Mouse (Mus musculus) heart, embryonic 16.5 days (tissue): Measurements from ENCODE around the gene Bcl10. TPM values are rescaled to one million over a fixed set of nuclear protein-coding genes. Genes with fewer than 3 reads are reported as not detected.

Experiments used
- ATAC-seq: fragments of 200-750 bp; cut with Nextera tagmentation; replicated peaks from 2 replicates; pipeline ENCODE4 v1.8.0; 2017; ENCODE audit warnings: moderate number of reproducible peaks; ENCODE audit not compliant: insufficient read depth, low FRiP score; ENCODE audit errors: extremely low read depth
- H3K27ac ChIP-seq: fragments of 300-500 bp; sonication (generic); 2 replicates; pipeline ENCODE4 v1.5.1; 2014; ENCODE audit warnings: mild to moderate bottlenecking, low read length, control low read depth, moderate library complexity
- H3K27me3 ChIP-seq: fragments of 300-500 bp; sonication (generic); 2 replicates; pipeline ENCODE4 v1.6.1; 2014; ENCODE audit warnings: low read length, mixed read lengths; ENCODE audit not compliant: control insufficient read depth, insufficient read depth
- H3K36me3 ChIP-seq: fragments of 300-500 bp; sonication (generic); 2 replicates; pipeline ENCODE4 v1.6.1; 2014; ENCODE audit not compliant: control insufficient read depth, insufficient read depth
- H3K4me1 ChIP-seq: fragments of 300-500 bp; sonication (generic); 2 replicates; pipeline ENCODE4 v1.6.1; 2014; ENCODE audit warnings: low read length, mixed read lengths; ENCODE audit not compliant: control insufficient read depth, insufficient read depth
- H3K4me2 ChIP-seq: fragments of 300-500 bp; sonication (generic); 2 replicates; pipeline ENCODE4 v1.6.1; 2014; ENCODE audit warnings: low read depth, mild to moderate bottlenecking, control low read depth, low read length
- H3K4me3 ChIP-seq: fragments of 300-500 bp; sonication (generic); 2 replicates; pipeline ENCODE4 v1.5.1; 2014; ENCODE audit warnings: mild to moderate bottlenecking, control low read depth, low read length
- H3K9ac ChIP-seq: fragments of 300-500 bp; sonication (generic); 2 replicates; pipeline ENCODE4 v1.6.1; 2014; ENCODE audit warnings: low read length, control low read depth
- H3K9me3 ChIP-seq: fragments of 300-500 bp; sonication (generic); replicated peaks from 2 replicates; pipeline ENCODE4 v1.6.1; 2016; ENCODE audit warnings: low read length; ENCODE audit not compliant: control insufficient read depth
- WGBS: fragments of 180-500 bp; shearing (Covaris S2); extraction: QIAGEN DNeasy Blood & Tissue Kit; methylation state at CpG from one replicate; pipeline ENCODE4 v1.1.7; 2014; 5-methylcytosine and 5-hydroxymethylcytosine counted together
- polyA plus RNA-seq: library from polyadenylated mRNA; unstranded; fragments of >200 nt; fragmentation: Nextera tagmentation; extraction: Ambion mirVana; gene quantifications from 2 replicates; pipeline ENCODE4 v1.2.1, GENCODE M21; 2015

The Bcl10 gene
- polyA plus RNA-seq, 1 experiment from 2014 or later: 49.1 TPM

DNA sequence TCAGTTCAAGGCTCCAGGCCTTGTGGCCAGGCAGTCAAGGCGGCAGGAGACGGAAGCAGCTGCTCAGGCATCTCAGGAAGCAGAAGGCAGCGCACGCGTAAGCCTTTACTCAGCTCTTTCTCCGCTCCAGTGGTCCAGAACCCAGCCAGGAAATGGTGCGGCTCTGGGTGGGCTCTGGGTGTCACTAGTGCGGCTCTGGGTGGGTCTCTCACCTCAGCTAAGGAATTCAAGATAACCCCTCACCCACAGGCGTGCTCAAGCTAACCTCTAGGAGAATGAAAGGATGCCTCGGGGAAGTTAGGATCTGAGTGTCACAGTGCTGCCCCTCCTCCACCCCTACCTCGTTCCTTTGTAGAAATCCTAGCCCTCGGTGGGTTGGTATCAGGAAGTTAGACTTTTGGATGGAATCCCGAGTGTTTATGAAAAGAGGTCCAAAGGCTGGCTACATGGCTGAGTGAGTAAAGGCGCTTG, 46.5 kb downstream of the Bcl10 start:
- Histone ChIP-seq H3K4me3 (no peak overlapping the region), H3K4me2 (peak overlapping the region; percentile 42), H3K27ac (peak overlapping the region; percentile 48), H3K9me3 (peaks cover 2% of the 10 kb centered on the region; the same call in 1 of the 2 replicates), H3K27me3 (no peaks in the 10 kb centered on the region), H3K36me3 (no peaks in the 10 kb centered on the region), H3K9ac (no peak overlapping the region), H3K4me1 (peaks cover 28% of the 10 kb centered on the region)
- ATAC-seq: no peak
- WGBS: 47% methylated on average over 14 of the region's 14 CpGs

DNA sequence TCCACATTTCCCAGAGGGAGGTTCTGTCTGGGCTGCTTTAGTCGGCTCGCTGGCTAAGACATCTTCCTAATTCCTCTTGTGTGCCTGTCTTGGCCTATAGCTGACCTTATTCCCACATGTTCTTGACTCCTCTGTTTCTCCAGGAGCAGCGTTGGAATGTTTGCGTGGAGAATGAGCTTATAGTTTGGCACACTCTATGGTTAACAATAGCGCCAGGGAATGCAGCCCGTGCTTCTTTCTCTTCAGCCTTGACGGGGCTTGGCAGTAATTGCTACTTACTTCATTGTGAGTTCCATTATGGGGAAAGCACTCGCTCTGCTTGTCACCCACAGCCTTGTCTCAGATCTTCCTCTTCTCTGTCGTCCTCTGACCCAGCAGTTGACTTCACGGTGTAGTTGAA, 48.9 kb downstream of the Bcl10 start:
- 45% methylated on average over 10 of the region's 10 CpGs for WGBS
- H3K9me3 ChIP-seq: peaks cover 9% of the 10 kb centered on the region
- no peak overlapping the region for H3K4me2 ChIP-seq
- no peak for ATAC-seq
- H3K4me3 ChIP-seq: no peak overlapping the region
- no peaks in the 10 kb centered on the region for H3K36me3 ChIP-seq
- no peak overlapping the region for H3K9ac ChIP-seq
- peak overlapping the region; percentile 53 for H3K27ac ChIP-seq
- H3K27me3 ChIP-seq: no peaks in the 10 kb centered on the region
- peaks cover 14% of the 10 kb centered on the region for H3K4me1 ChIP-seq

DNA sequence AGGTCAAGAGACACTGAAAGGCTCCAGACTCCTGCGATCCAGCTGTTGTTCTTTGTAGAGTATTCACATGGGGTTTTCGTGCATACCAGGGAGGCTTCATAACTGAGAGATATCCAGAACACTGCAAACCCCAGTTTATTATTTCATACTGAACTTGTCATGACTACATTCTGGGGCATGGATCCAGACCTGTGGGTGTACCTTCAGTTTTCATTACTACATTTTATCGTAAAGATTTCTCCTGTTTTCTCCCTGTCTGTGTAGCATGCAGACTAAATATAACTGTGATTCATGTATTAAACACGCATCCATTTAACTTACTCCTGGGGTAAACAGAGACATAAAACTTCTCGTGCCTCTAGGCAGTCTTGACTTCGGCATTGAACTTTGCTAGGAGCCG, 52.4 kb downstream of the Bcl10 start:
- Histone ChIP-seq H3K27me3 (no peaks in the 10 kb centered on the region), H3K9ac (no peak overlapping the region), H3K36me3 (no peaks in the 10 kb centered on the region), H3K9me3 (peaks cover 13% of the 10 kb centered on the region), H3K4me3 (no peak overlapping the region), H3K4me2 (no peak overlapping the region), H3K4me1 (no peaks in the 10 kb centered on the region), H3K27ac (no peak overlapping the region)
- no peak for ATAC-seq
- WGBS: 84% methylated on average over 7 of the region's 7 CpGs

Other genes starting within 250 kb of the Bcl10 start
- 17.4 and 22.2 TPM in 2 replicates for gene Ddah1, start 164.1 kb upstream of the Bcl10 start, polyA plus RNA-seq
- gene 2410004B18Rik, start 15.2 kb downstream of the Bcl10 start, polyA plus RNA-seq: 39.6 and 45.5 TPM in 2 replicates
- gene Syde2, start 65.1 kb downstream of the Bcl10 start, polyA plus RNA-seq: 10.2 and 10.3 TPM in 2 replicates
- 0.37 and 0.74 TPM in 2 replicates for gene Wdr63, start 185.3 kb downstream of the Bcl10 start, polyA plus RNA-seq
- gene Mcoln3, start 194.6 kb downstream of the Bcl10 start, polyA plus RNA-seq: 0.79 and 1.1 TPM in 2 replicates
- 0.97 and 3.2 TPM in 2 replicates for gene Mcoln2, start 227.0 kb downstream of the Bcl10 start, polyA plus RNA-seq